Mouse (Mus musculus) T-helper 17 cell (primary cell): Measurements from ENCODE around the gene Il17rb.

Experiments used
- in situ Hi-C, 2 experiments: fragments of 300-600 bp; cut with MboI, MseI; formaldehyde crosslinking; loops; 1 replicate in 1 of 2; 2 replicates in 1 of 2; pipeline ENCODE4 v1.15.1; 2025; ENCODE audit warnings: high pct_unique_total_duplicates in 2 of 2

The Il17rb gene

GRCm38 (mm10) chr14:30008733-30009575, at the start of gene Il17rb, which contains the start of gene Chdh:
Gene Il17rb (minus strand): TSS chr14:30008896.
Gene Chdh (plus strand): TSS chr14:30009023.
- in situ Hi-C loops, result no loop called here

GRCm38 (mm10) chr14:30056031-30056766, 47.5 kb upstream of the Il17rb start:
- in situ Hi-C loops, result no loop called here

GRCm38 (mm10) chr14:30054922-30055321, 46.2 kb upstream of the Il17rb start:
- in situ Hi-C loops, result no loop called here

DNA sequence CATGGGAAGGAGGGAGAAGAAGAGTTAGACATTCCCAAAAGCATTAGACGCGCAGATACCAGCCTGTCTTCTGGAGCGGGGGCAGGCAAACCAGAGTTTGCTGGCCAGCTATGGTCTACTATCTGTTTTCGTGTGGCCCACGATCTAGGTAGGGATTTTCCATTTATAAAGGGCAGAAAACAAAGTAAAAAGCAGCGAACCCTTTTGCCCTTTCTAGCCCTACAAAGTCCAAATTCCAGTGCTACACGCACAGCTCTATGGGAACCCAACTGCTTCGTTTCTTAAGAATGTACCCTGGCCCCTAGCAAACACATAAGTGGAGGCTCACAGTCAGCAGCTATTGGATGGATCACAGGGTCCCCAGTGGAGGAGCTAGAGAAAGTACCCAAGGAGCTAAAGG, 41.6 kb upstream of the Il17rb start:
- in situ Hi-C loops, result no loop called here

GRCm38 (mm10) chr14:30048049-30048448, 39.4 kb upstream of the Il17rb start:
- in situ Hi-C loops, result no loop called here

- in situ Hi-C loops, result no loop called here
Measured at GRCm38 (mm10) chr14:30046976-30047375, 38.3 kb upstream of the Il17rb start.

GRCm38 (mm10) chr14:30045704-30046220, 37.1 kb upstream of the Il17rb start:
- in situ Hi-C loops, result no loop called here

DNA sequence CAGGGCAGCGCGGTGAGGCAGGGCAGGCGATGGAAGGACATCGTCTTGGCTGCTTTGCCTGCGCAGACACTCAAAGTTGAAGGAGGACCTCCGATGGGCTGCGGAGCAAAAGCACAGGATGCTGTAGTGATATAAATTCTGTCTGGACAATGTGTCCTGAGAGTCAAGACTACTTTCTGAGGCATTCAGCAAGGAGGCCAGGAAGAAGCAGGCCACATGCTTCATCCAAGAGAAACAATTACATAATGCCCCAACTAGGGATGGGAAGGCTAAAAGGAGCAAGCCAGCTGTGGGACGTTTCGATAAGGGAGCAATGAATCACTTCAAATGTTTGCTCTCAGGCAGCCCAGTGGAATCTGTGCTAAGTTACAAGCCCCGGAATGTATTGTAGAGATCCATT, 36.5 kb upstream of the Il17rb start:
- in situ Hi-C loops, result no loop called here

DNA sequence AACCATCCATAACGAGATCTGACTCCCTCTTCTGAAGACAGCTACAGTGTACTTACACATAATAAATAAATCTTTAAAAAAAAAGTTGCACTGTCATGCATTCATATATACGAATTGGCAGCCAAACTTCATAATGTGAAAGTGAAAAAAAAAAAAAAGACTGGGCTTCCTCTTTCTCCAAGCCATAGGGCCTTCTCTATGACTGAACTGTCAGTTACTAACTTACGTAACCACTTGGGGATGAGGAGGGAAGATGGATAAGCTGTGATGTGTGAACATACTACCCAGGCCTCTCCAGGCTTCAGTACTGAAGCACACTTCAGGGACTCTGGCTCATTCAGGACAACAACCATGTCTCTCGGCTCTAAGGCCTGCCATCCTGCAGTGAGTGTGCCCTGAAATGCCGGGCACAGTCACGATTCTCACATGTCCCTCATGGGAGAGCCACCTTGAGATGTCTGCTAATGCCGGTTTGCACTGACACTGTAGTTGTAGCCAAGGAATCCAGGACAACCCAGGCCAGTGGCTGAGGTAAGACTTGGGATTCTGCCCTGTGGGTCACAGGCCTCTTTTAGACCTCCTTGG, 34.8 kb upstream of the Il17rb start:
- in situ Hi-C loops, result no loop called here

- in situ Hi-C loops, result no loop called here
Measured at GRCm38 (mm10) chr14:30041836-30042235, 33.1 kb upstream of the Il17rb start.

GRCm38 (mm10) chr14:30039413-30039812, 30.7 kb upstream of the Il17rb start:
- in situ Hi-C loops, result loop anchor here in 1 of 2 experiments (5.0 kb wide), 1 partner anchor 53 kb away; no protein-coding TSS in a partner anchor

DNA sequence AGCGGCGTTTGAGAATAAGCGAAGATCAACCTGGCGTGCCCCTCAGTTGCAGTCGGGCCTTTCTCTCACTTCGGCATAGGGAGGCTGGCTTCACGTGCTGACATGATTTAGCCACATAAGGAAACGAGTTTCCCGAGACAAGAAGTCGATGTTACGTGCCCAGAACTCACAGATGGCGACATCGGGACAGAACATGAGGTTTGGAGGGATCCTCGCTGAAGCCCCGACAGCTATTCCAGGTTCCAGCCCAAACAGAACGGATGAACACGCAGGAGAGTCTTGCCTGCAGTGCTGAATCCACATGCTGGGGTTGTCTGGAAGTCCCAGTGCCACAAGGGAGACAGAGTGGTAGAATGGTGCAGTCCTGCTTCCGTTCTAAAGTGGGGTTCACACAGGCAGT, 29.7 kb upstream of the Il17rb start:
- in situ Hi-C loops, result loop anchor here in 1 of 2 experiments (5.0 kb wide), 1 partner anchor 54 kb away; no protein-coding TSS in a partner anchor

GRCm38 (mm10) chr14:30033405-30033804, 24.7 kb upstream of the Il17rb start:
- in situ Hi-C loops, result no loop called here

GRCm38 (mm10) chr14:30027378-30027777, 18.7 kb upstream of the Il17rb start:
- in situ Hi-C loops, result no loop called here

- in situ Hi-C loops, result no loop called here
Measured at GRCm38 (mm10) chr14:30024387-30024786, 15.7 kb upstream of the Il17rb start.

DNA sequence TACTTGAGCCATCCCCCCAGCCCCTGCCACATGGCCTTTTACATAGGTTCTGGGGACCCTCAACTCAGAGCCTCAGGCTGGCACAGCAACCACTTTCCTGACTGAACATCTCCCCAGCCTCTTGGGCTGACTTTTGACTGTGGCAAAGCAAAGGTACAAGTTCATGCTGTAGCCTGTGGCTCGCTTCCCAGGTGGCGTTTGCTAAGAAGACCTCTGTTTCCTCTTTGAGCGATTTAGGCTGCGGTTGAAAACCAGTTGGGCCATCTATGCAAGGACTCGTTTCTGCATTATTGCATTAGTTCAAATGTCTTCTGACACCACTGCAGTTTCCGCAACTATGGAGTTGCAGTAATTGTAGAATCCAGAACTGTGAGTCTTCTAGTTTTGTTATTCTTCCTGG, 13.8 kb upstream of the Il17rb start:
- in situ Hi-C loops, result no loop called here

GRCm38 (mm10) chr14:30019792-30020575, 11.3 kb upstream of the Il17rb start:
- in situ Hi-C loops, result loop anchor here in 1 of 2 experiments (5.0 kb wide), 1 partner anchor 1867 kb away; no protein-coding TSS in a partner anchor

DNA sequence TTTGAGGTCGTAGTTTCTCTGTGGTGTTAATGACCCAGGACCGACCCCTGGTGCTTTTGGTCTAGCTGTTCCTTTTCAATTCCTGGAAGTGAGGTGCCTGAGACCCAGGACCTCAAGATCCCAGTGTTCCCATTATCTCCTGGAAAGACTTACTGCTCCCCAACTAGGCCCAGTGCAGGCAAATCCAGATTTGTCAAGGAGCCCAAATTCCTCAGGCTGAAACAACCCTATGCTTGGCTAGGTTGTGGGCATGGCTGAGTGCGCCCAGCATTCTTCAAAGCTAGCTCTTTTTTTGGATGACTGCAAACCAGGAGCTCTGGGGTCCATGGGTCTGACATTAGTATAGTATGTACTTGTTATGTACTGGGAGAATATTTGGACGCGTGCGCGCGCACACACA, 10.7 kb upstream of the Il17rb start:
- in situ Hi-C loops, result loop anchor here in 1 of 2 experiments (5.0 kb wide), 1 partner anchor 1868 kb away; no protein-coding TSS in a partner anchor

GRCm38 (mm10) chr14:30018846-30019245, 10.2 kb upstream of the Il17rb start:
- in situ Hi-C loops, result loop anchor here in 1 of 2 experiments (5.0 kb wide), 1 partner anchor 1868 kb away; no protein-coding TSS in a partner anchor

- in situ Hi-C loops, result loop anchor here in 1 of 2 experiments (5.0 kb wide), 1 partner anchor 1869 kb away; no protein-coding TSS in a partner anchor
Measured at GRCm38 (mm10) chr14:30018463-30018801, 9.7 kb upstream of the Il17rb start.
